Mouse (Mus musculus): Measurements from ENCODE around the gene Cphx3.
"Not testable (repeated sequence)": the region's sequence is repeated elsewhere in the genome, so short reads cannot be mapped to it uniquely, and the experiment has no call there.

DNA sequence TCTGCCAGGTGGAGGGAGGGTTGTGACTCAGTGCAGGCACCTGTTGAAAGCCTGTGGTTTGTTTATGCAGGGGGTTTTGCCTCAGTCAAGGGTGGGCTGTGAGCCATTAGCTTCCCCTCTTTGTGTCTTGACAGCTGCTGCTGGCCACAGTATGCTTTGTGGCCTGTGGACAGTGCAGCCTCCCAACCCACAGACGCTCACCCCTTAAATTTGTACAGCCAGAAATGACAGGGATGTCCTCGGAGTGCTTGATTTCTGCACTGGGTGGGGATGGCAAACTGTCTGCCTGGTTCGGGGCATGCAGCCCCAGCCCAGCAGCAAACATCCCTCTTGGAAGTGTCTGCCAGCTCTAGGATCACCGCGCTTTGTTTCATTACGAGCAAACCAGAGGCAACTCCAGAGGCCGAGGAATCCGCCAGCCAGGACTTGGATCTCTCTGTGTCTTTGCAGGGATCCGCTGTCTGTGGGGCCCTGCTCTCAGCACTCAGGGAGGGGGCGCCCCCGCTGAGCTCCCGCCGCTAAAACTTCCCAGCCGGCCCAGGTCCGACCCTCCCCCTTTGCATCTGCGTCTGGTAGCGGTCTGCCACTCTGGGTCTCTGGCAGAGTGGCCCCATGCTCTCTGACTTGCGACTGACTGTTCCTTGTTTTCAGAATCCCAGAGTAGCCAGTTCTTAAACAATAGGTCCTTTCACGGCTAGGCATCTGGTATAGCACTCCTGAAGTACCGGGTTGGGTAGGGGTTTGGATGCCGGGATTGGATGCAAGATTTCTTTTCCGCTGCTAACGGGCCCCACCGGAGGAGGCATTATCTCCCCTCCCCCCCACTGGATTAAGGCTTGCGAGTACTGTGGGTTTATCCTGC is 175.9 kb downstream of the Cphx3 start, which contains the start of gene Duxbl3:
- not testable (repeated sequence) for TF ChIP-seq ZC3H11A (IDR thresholded peaks at IDR 0.05; ENCODE audit: borderline replicate concordance, low read depth, low read length); MAFK (IDR thresholded peaks at IDR 0.05; ENCODE audit: insufficient read depth, low read depth, low read length)

Measured in ES-E14 (cell line).